Mouse (Mus musculus): ENCODE measurements around the gene Nup188. TPM values are rescaled to one million over a fixed set of nuclear protein-coding genes. Genes with fewer than 3 reads are reported as not detected.

The Nup188 gene
- total RNA-seq, 2 experiments from 2014 or later: 19.6 to 20.0 TPM

DNA sequence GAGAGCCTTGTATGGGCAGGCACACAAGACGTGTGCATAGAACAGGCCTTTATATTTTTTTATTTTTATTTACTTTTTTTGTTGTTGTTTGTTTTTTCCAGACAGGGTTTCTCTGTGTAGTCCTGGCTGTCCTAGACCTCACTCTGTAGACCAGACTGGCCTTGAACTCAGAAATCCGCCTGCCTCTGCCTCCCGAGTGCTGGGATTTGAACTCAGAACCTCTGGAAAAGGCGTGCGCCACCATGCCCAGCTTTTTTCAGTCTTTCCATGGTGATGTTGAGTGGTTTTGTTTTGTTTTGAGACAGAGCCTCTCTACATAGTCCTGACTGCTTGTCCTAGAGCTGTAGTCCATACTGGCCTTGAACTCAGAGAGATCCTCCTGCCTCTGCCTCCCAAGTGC, 86.5 kb downstream of the Nup188 start:
- no peak for DNase-seq (ENCODE audit: low spot score)
- intact Hi-C loops (cut with DNase I): no loop called here

DNA sequence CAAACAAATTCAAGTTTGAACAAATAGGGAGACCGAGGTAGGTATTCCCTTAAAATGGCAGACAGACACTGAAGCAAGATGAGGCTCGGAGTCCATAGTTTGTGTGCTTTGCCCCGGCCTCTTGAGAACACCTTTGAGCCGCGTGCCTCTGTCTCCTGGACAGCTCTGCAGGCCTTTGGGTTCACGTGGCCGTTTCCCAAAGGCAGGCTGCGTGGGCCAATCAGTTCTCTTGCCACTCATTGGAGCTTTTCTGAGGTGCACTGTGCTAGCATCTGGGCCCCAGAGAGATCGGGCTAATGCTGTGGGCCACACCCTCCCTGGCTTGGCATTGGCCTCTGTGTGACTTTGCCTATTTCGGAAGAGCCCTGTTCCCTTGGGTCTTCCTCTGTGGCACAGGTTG, 89.7 kb downstream of the Nup188 start:
- intact Hi-C loops (cut with DNase I): no loop called here
- DNase-seq (ENCODE audit: low spot score): no peak

DNA sequence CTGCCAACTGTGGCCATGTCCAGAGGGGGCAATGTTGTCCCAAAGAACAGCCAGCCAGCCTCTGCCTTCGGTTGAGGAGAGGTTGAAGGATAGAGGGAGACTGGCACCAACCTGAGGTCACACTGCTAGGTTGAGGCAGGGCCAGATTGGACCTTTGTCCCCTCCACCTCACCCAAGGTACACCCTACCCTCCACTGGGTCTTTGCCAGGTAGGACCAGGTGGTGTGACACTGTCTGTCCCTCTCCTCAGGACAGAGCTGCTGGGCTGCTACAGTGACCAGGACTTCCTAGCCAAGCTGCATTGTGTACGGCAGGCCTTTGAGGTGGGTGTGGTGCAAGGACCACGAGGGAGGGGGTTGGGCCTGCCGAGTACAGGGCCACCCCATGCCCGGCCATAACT, 91.5 kb downstream of the Nup188 start:
- DNase-seq (ENCODE audit: low spot score): no peak
- intact Hi-C loops (cut with DNase I): no loop called here

DNA sequence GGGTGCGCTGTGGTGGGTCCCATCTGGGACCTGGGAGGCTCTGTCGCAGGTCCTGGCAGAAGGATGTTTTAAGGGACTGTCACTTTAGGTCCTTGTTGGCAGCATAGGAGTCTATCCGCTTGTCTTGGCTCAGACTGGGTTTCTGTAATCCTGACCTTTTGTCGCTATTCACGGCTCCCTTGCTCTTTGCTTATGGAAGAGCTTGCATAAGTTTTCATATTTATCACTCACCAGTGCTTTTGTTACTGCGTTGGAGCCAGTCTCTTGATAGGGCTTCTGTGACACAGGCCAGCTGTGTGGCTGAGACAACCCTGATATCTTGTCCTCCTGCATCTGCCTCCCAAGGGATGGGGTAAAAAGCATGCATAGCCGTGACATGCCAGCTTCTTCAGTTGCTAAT, 93.1 kb downstream of the Nup188 start:
- DNase-seq (ENCODE audit: low spot score): no peak
- intact Hi-C loops (cut with DNase I): no loop called here

DNA sequence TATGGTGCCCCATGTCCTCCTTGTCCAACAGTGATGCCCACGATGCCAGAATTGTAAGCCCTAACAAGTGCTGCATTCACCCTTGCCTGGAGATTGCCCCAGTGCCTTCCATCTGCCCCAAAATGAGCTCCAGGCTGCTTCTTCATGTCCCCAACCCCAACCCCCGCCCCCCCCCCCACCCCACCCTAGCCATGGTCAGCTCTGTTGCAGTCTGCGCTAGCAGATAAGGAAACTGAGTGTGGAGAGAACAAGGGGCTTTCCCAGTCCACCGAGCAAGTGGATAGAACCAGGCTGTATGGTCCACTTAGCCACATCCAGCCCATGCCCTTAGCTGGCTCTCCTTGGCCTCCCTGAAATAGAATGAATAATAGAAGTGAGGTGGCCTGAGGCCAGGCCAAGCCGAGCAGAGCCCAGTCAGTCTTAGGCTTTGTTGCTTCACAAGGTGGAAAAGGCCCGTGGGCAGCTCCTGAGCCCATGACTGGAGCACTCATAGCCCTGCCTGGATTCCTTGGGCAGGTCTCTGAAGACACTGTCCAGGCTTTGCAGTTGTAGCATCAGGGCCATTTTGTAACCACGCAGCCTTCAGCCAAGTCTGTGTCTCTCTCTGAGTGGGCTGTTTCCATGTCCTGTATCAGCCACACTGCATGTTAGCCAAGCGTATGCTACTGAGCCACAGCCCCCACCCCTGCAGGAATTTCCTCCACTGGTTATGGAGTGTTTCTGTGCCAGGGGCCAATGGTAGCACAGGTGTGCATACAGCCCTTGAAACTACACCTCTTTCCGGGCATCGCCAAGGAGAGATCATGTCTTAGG, 94.6 kb downstream of the Nup188 start:
- intact Hi-C loops (cut with DNase I): no loop called here
- DNase-seq (ENCODE audit: low spot score): peak; percentile 14

DNA sequence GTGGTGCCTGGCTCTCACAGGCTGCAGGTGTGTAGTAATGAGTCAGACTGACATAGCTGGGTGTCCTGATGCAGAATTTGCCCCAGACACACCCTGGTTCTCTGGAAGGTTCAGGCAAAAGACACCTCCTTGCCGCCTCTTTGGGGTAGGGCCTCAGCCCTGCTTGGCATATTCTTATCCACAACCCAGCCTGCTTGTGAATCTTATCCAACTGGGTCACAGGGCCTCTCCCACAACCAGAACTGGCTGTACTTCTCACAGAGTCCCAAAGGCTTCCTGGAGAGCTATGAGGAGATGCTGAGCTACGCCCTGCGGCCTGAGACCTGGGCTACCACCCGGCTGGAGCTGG, 95.2 kb downstream of the Nup188 start:
- intact Hi-C loops (cut with DNase I): no loop called here
- DNase-seq (ENCODE audit: low spot score): peak; percentile 35

DNA sequence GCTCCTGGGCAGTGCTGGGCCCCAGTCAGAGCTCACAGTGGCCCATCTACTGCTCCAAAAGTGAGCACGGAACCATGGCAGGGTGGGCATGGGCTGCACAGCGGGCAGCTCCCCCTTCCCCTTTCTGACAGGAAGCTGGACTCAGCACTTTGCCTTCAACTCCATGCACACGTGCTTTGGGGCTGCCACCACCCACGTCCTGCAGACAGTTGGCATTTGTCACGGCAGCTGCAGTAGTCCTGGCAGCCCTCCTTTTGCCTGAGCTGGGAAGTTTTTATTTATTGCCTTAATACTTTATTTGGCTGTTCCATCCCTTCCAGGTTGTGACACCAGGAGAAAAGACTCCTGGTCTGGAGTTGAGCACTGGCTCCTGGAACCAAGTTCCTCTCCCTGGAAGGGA, 98.6 kb downstream of the Nup188 start:
- intact Hi-C loops (cut with DNase I): no loop called here
- no peak for DNase-seq (ENCODE audit: low spot score)

DNA sequence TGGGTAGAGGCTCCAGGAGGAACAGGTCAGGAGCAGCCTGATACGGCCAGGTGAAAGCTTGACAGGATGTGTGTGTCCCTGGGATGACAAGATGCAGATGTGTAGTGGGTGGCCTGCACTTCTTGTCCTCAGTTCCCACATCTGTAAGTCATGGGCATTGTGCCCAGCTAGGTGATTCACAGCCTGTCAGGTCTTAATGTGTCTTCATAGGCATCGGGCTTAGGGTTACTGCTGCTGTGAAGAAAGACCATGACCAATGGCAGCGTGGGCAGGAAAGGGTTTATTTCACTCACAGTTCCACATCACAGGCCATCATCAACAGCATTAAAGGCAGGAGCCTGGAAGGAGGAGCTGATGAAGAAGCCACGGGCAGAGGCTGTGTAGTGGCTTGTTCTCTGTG, 99.4 kb downstream of the Nup188 start:
- intact Hi-C loops (cut with DNase I): no loop called here

DNA sequence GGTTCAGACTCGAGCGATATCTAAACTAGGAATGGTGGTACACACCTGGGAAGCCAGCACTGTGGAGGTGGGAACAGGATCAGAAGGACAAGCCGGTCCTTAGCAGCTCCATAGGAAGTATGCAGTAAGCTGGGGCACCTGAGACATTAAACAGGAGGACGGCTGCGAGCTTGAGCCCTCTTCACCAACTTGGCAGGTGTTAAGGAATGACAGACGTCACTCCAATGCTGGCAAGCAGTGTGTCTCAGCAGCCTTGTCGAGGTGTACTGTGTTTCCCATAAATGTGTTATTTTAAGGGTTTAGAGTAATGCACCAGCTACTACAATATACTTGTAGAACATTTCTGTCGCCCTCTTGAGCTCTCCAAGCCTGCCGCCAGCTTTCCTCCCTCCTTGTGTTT, 100.7 kb downstream of the Nup188 start:
- DNase-seq (ENCODE audit: low spot score): no peak
- intact Hi-C loops (cut with DNase I): no loop called here

More for the DNA sequence above, 99.4 kb downstream of the Nup188 start:
- DNase-seq (ENCODE audit: low spot score): no peak

DNA sequence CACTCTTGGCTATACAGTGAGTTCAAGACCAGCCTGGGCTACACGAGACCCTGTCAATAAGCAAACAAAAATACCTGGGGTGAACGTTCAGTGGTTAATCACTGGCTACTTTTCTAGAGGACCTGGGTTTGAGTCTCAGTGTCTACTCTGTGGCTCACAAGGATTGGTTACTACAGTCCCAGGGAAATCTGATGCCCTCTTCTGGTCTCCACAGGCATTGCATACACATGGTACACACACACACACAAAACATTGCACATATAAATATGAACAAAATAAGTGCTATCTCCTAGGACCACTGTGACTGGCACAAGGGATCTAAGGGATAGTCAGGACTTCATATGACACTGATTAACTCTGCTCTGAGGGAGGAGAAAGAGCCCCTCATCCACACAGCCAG, 102.8 kb downstream of the Nup188 start:
- DNase-seq (ENCODE audit: low spot score): no peak
- intact Hi-C loops (cut with DNase I): no loop called here

DNA sequence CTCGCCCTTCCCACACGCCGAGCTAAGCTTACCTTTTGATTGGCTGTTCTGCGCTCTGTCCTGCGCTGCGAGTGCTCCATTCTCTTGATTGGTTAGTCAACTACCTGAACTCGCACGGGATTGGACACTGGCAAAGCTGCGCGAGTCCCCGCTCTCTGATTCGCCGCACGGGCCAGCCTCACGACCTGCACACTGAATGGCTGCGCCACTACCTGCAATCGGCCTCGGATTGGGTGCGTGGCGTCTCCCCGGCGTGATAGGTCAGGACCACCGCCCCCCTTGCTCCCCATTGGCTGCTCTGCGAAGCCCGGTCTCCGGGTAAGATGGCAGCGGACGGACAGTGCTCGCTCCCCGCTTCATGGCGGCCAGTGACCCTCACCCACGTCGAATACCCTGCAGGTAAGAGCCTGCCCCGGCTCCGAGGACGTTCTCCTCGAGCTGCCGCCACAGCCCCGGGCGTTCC, 105.9 kb downstream of the Nup188 start, which contains the start of gene Dolpp1:
TSS of gene Dolpp1 (plus strand) at position 141 of the 463 bp plus-strand sequence.
- DNase-seq (ENCODE audit: low spot score): peak; percentile 96
- intact Hi-C loops (cut with DNase I): no loop called here

DNA sequence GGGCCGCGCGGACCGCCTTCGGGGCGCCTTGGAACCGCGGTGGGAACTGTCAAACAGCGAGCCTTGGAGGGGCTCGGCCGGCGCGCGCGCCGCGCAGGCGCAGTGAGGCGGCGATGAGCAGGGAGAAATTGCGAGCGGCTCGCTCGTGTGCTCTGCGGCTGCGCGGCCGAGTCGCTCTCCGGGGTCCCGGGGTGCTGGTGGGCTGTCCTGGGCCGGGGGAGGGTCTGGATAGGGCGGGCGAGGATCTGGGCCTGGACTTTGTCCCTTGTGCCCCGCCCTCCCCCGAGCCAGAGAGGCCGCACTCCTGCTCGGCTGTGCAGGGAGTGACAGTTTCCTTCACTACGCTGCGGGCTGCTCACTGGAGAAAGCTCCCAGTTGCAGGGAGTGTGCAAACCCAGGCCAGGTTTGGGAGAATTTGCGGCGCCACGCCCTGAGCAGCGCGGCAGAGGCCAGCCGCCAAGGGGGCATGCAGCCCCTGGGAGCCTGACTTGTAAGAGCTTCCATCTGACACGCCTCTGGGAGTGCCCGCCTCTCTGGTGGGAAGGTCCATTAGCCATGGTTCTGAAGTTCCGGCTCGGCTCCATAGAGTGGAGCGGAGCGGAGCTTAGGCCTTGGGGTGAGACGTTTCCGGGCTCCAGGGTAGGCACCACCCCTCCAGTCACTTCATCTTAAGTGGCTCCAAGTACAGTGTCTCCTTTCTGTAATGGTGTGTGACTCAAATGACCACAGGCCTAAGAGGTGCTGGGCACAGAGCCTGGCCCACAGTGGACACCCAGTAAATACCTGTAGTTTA, 106.6 kb downstream of the Nup188 start:
- intact Hi-C loops (cut with DNase I): no loop called here

DNA sequence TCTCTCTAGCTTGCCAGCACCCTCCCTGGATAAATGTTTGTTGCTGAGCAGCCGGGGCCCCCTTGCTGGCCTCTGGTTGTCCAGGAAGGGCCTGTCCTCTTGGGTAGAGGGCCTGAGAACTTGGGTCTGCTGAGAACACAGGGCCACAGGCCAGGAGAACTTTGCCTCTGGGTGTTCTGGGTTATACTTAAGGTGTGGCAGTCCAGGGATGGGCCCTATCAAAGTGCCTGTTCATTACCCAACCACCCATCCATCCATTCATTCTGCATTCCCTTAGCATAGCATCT, 107.1 kb downstream of the Nup188 start:
- no peak for DNase-seq (ENCODE audit: low spot score)
- intact Hi-C loops (cut with DNase I): no loop called here

More for the DNA sequence above, 106.6 kb downstream of the Nup188 start:
- DNase-seq (ENCODE audit: low spot score): peak; percentile 70

Small RNA genes within 50 kb of the gene (microRNA-seq; reads per million reads assigned to microRNA genes)
- not detected for gene Gm47292

Other genes with a start within 250 kb of the Nup188 start
- gene Wdr34, start 237.5 kb upstream of the Nup188 start, total RNA-seq (2021): 1 to 10 TPM; 6.5 to 6.8 TPM
- gene Set, start 229.0 kb upstream of the Nup188 start, total RNA-seq (2021): 100 to 1,000 TPM in 1 of 2 experiments, 10 to 100 TPM in 1; 95.8 to 106 TPM
- gene Pkn3, start 208.7 kb upstream of the Nup188 start, total RNA-seq (2021): 10 to 100 TPM; 10.5 to 13.2 TPM
- 1 to 10 TPM; 3.9 to 4.7 TPM for gene Zdhhc12, start 192.7 kb upstream of the Nup188 start, total RNA-seq (2021)
- 10 to 100 TPM; 23.5 to 26.7 TPM for gene Zer1, start 161.8 kb upstream of the Nup188 start, total RNA-seq (2021)
- gene Tbc1d13, start 152.7 kb upstream of the Nup188 start, total RNA-seq (2021): 10 to 100 TPM; 19.9 to 23.0 TPM
- 100 to 1,000 TPM in 1 of 2 experiments, 10 to 100 TPM in 1; 93.8 to 100 TPM for gene Endog, start 114.9 kb upstream of the Nup188 start, total RNA-seq (2021)
- gene Spout1, start 107.9 kb upstream of the Nup188 start, total RNA-seq (2021): 1 to 10 TPM; 4.5 to 6.1 TPM
- gene Kyat1, start 80.5 kb upstream of the Nup188 start, total RNA-seq (2021): 10 to 100 TPM; 43.1 to 44.0 TPM
- gene Lrrc8a, start 48.7 kb upstream of the Nup188 start, total RNA-seq (2021): 10 to 100 TPM; 58.2 to 66.7 TPM
- 1 to 10 TPM; 3.7 to 4.4 TPM for gene Gm28035, start 45.8 kb upstream of the Nup188 start, total RNA-seq (2021)
- 100 to 1,000 TPM in 1 of 2 experiments, 10 to 100 TPM in 1; 94.8 to 104 TPM for gene Phyhd1, start 20.2 kb upstream of the Nup188 start, total RNA-seq (2021)
- gene Gm28038, start 5.4 kb upstream of the Nup188 start, total RNA-seq (2021): under 1 TPM in 1 of 2 experiments, not detected in 1; 0.91 TPM
- gene Dolk, start 63 bp upstream of the Nup188 start, total RNA-seq (2021): 10 to 100 TPM; 23.6 to 26.3 TPM
- gene Sh3glb2, start 72.9 kb downstream of the Nup188 start, total RNA-seq (2021): 10 to 100 TPM; 39.7 to 40.3 TPM
- gene Miga2, start 77.8 kb downstream of the Nup188 start, total RNA-seq (2021): 10 to 100 TPM; 68.5 to 74.0 TPM
- gene Dolpp1, start 105.9 kb downstream of the Nup188 start, total RNA-seq (2021): 10 to 100 TPM in 1 of 2 experiments, 1 to 10 TPM in 1; 8.3 to 10.4 TPM
- gene Crat, start 129.4 kb downstream of the Nup188 start, total RNA-seq (2021): 100 to 1,000 TPM; 433 to 486 TPM
- gene Ptpa, start 129.6 kb downstream of the Nup188 start, total RNA-seq (2021): 10 to 100 TPM; 91.2 to 92.3 TPM
- gene Ier5l, start 187.8 kb downstream of the Nup188 start, total RNA-seq (2021): 1 to 10 TPM; 4.1 to 6.9 TPM